Mouse (Mus musculus) cerebellum, adult 11-12 months (tissue): ENCODE results near the gene Hoxb7.

ENCODE experiments used
- DNase-seq: peaks from one replicate; pipeline ENCODE4 v3.0.0; 2022

Hoxb7 gene

DNA sequence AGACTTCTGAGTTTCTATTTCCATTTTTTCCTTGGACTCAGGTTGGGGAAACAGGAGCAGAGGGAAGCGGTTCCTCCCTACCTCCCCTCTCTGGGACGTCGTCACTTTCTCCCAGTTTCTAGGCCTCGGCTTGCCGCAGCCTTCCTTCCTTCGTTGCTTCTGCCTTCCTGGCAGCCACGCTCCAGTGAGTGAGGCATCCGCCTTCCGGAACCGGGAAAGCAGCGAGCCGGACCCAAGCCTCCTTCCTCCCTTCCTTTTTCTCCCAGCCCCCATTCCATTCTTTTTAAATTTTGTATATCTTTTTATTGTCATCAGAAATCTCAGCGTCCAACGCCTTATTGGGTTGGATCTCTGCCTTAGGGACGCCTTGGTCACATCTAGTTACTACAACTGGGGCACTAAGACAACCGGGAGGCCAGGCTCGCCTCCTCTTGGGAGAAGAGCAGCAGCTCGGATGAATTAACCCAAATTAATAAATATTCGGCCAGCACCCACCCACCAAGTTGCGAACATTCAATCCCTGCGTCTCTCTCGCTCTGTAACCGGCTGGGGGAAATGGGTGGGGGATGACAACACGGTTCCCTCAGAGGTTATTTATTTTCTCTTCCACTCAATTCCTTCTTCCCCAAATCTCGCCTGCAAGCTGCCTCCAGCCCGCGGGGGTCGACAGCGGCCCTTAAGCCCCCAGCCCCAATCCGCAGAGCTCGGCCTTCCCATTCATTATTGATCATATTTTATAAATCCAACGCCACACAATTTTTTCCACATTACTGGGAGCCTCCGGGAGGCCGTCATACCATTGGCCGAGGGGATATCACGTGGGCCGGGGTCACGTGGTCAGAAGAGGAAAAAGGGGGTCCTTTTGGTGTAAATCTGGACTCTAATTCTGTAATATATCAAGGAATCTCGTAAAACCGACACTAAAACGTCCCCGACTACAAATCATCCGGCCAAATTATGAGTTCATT, at the start of gene Hoxb7:
Gene Hoxb7 (plus strand): TSS at position 853 of the 968 bp plus-strand sequence.
- no peak for DNase-seq

DNA sequence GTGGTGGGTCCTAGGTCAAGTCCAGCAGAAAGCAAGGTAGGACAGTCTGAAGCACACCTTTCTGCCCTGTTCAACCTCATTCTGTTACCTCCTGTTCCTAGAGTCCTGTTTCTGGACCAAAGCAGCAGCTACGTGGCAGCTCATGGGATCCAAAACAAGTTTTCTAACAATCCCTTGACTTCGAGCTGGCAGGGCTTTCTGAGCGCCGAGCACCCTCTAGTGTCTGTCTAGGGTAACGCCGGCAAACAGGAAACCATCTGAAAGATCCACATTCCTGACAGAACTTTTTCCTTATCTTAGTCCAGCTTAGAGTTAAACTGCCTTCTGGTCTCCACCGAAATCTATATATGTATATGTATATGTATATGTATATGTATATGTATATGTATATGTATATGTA, 46.2 kb upstream of the Hoxb7 start:
- no peak for DNase-seq

DNA sequence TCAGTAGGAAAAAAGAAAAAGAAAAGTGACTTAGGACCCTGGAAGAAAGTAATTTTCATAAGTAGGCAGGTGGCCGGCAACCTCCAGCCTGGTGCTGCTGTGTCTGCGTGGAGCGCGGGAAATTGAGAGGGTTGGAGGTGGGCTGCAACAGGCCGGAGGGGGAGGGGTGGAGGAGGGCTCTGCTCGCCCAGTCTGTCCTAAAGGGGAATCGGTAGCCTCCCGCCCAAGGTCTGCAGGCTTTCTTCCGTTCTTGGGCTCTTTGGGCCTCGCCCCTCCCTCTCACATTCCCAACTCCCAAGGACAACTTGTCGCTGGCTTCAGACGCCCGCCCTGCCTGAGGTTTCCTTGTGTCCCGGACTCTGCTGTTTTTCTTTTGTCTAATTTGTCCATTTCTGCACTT, 35.5 kb upstream of the Hoxb7 start:
- DNase-seq = no peak

DNA sequence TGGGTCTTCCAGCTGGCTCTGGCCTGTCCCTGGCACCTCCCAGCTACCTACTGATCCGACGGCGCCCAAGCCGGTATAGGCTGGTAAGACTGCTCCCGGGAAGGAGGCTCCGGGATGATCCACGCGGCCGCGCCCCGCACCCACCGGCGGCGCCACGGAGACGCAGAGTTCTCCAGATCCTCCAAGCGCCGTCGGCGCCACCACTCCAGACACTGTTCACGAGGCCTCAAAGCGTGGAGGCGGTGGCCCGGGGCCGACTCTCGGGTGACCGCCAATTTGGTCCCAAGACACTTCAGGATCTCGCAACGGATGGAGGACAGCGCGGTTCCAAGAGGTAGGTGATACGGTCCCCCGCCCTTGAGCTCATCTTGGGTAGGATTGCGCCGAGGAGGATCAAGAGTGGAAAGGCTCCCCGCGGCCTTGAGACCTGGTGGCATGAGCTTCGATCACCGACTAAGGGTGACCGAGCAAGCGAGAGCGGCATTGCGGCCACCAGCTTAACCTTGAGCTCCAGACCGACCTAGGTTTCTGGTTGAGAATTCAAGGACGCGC, 34.9 kb upstream of the Hoxb7 start:
- no peak for DNase-seq

DNA sequence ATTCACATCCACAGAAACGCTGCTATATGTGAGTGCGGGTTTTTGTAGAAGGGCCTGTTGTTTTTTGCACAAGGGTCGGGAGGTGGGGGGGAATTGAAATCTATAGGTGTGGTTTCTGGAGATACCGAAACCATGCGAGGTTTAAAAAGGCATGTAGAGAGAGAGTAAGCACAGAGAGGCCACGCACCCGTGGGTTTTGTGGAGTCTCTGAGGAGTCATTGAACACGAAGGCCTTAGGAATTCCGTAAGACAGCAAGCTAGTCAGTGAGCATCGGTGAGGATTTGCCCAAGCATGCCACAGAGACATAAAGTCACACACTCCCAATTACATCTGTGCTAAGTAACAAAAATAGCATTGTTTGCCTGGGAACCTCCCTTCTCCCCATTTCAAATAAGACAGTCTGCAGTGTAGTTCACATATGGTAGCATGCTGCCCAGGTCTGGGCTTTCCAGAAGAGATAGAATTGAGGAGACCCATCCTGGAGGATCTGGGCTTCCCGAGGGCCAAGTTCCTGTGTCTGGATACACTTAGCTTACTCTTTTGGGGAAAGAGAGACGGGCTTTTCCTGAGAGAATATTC, 33.8 kb upstream of the Hoxb7 start:
- no peak for DNase-seq

DNA sequence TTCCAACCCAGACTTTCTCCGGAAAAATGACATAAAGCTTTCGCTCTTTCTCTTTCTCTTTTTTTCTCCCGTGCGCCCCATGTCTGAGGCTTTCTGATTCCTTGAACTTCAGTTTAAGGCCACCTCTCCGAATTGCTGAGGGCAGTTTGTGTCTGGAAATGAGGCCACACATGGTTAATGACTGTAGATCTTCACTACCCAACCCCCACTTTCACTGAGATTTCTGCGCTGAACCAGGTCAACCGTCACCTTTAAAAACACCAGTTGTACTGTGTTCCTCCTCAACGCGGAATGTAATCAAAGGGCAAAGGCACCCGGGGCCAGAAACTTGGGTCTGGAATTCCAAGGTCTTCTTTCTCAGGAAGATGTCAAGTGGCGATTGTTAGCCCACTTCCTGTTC, 32.2 kb upstream of the Hoxb7 start:
- no peak for DNase-seq

DNA sequence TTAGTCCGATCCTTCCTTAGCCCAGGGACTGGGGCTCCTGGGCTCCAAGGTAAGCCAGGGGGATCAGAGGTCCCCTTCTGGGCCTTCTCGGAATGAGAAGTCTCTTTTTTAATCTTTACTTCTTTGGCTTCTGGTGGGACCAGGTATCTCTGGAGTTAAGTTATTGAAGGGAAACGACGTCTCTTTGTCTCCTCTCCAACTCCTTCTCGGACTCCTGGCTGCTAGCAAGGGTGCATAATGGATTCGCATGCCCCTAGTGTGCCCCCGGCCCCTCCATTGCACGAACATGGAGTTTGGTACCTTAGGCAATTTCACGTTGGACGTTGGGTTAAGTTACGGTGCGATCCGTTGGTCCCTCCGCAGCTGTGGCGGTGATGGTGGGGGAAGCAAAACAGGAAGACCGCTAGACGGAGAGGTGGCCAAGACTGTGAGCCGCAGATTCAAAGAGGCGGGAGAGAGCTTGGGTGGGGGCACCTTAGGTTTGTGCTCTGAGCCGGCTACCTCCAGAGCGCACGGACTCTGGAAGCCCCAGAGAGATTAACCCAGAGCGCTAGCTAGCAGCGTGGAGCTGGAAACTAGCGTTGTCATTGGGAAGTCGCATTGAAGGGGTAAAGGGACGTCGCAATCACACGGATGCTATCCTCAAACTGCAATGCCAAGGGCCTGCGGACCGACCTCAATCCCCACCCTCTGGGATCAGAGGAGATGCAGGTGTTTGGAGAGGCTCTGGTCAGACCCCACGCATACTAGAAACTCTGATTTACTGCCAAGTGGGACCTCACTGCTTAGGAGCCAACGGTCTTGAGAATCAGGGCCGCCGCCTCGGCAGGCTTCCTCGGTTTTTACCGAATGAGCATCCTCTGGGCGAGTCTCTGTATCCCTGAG, 31.1 kb upstream of the Hoxb7 start:
- DNase-seq = no peak

DNA sequence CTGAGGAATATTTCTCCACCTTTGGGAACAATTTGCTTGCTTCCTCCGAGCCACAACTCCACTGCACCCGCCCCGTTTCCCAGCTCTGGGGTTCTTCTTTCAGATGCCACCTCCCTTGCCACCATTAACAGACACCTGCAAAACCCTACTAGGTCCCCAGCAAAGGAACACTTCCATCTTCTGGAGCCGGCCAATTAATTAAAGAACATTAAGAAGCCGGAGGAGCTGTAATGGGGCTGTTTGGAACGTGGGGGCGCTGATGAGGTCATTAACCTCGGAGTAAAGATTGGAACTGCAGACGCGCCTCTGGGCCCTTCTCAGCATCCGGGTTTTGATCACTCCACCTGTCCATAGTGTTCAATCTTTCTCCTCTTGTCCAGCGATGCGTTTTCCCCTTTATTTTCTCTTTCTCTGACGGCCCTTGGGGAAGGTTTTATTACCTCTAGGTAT, 30.4 kb upstream of the Hoxb7 start:
- no peak for DNase-seq

DNA sequence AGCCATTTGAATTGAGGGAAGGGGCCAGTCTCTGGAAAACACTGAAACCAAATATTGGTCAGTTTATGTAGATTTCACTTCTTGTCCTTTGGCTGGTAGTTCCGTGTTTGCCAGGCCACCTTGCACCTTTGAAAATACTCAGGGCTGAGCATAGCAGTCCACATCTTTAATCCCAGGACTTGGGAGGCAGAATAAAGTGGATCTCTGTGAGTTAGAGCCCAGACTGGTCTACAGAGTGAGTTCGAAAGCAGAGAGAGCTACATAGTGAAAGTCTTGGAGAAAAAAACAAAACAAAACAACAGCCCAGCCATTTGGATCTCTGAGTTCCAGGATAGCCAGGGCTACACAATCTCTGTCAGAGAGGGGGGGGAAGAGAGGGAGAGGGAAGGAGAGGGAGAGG, 29.3 kb upstream of the Hoxb7 start:
- no peak for DNase-seq

DNA sequence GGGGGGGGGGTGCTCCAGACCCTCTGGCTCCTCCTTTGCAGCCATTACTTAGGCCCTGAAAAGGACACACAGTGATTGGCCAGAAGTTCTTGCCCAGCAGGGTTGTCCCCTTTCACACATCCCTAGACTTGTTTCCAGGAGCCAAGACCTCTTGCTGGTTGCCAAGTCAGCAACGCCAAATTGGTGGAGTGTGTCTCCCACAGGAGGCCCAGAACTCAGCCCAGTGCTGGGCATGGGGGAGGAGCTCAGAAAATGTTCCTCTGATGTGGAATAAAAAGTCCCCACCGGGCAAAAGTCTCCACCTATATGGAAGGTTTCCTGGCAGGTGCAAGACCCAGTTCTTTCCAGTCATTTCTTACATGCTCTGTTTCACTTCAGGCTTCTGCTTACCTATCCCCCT, 27.4 kb upstream of the Hoxb7 start:
- no peak for DNase-seq

DNA sequence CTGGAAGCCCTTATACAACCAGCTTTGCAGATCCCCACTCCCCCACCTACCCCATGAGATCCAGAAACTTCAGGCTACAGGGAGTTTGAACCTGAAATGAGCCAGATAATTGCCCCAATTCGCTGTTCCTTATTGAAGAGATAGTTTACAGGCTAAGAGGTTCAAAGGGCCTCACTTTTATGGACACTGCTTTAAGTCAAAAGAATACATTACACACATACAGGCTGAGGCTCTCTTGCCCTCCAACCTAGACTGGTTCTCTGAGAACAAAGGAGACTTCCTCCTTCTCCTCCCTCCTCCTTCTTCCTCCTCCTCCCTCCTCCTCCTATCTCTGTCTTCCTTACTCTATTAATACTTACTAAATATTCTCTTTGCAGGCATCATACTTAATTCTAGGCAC, 26.9 kb upstream of the Hoxb7 start:
- DNase-seq = no peak

DNA sequence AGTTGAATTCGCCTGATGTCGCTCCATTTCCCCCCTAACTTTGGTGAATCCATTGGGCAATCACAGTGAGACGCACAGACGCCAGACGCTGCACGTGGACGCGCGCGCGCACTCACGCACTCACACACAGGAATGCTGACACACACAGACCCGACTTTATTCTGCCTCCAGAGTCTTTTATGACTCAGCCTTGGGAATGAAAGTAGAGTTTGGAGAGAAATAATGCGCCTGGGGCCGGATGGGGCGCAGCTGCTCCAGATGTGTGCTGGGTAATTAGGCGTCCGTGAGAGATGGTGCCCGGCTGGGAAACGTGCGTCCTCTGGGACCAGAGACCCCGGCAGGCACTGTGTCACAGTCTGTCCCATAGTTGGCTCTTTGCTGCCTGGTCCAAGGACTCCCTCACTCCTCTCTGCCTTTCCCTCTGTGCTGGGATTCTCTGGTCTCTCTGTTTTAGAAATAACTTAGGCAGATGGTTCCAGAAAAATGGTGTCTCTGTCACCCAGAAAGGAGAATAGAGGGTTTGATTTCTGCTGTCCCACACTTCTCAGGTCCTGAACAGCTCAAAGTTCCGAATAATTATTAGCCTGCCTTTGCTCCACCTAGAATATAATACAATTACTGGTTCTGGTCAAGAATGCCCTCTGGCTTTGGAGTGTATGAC, 26.0 kb upstream of the Hoxb7 start:
- no peak for DNase-seq

DNA sequence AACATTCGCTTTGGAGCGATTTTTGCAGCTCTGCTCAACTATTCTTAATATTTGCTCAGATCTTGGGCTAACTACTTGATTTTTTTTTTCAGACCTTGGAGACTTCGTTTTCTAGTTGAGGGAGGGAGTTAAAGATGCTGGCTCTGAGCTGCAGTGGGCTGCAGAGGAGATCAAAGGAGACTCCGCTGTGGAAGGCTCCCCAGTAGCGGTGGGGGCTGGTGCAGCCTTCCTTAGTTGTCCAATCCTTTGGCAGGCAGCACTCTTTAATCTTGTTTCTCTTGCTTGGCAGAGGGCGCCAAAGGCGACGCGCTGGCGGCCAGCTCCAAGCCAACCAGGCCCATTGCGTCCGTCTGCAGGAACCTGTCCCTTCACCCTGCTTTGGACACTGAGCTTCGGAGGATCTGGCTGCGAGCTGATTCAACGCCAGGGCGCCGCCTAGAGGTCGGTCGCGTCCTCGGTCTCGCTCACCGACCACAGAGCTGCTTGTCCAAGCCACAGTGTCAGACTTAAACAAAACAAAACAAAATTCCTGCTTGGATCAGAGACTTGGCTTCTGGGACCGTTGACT, 25.0 kb upstream of the Hoxb7 start:
- DNase-seq = no peak

DNA sequence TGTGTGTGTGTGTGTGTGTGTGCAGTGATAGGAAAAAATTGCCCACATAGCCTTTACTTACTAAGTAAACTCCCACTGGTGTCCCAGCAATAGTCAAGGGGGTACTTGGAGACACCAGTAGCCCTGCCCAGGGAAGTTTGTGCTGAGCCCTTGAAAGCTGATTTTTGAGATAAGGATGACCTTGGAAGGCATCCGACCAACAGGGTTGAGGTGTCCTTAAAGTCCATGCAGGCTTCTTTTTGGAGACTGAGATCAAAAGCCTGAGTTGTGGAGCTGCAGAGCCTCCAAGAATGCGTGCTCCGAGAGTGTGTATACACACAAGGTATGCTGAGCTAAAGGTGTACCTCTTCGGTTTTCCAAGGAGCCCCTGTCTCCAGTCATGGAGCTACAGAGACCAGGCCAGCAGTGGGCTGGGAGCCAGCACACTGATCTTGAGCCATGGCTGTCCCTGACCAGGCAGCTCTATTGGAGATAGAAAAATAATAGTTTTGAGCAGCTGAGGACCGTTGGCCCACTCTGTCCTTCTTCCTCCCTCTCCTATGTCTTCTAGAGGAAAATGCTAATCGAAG, 24.1 kb upstream of the Hoxb7 start:
- DNase-seq = no peak

DNA sequence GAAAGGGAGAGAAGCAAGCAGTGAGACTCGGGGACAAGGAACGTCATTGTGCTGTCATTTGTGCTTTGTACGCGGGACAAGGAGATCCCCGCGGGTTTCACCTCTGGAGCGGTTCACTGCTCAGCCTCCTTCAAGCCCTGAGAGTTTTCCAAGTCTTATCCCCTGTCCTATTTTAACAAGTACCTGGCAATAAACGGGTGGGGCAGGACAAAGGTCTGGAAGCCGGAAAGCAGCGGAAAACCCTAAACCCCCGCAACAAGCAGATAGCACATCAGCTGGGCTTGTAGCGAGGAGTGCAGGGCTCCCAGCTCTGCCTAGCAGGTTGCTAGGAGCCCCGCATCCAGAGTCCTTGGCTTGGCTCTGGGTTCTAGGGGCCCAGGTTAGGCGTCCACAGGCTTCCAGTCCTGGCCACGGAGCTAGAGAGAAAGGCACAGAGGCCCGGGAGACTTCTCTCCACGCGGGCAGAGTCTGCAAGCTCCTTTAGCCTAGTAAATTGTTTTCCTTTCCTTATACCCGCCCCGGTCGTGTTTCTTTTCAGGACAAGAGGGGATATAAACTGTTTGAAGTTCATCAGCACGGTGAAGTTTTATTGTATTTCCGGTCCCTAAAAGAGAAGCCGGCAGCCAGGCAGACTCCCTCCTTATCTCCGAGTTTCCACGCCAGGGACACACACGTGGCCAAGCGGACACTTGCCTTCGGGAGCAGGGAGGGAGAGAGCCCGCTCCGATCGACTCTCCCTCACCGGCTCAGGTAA, 22.6 kb upstream of the Hoxb7 start:
- no peak for DNase-seq

DNA sequence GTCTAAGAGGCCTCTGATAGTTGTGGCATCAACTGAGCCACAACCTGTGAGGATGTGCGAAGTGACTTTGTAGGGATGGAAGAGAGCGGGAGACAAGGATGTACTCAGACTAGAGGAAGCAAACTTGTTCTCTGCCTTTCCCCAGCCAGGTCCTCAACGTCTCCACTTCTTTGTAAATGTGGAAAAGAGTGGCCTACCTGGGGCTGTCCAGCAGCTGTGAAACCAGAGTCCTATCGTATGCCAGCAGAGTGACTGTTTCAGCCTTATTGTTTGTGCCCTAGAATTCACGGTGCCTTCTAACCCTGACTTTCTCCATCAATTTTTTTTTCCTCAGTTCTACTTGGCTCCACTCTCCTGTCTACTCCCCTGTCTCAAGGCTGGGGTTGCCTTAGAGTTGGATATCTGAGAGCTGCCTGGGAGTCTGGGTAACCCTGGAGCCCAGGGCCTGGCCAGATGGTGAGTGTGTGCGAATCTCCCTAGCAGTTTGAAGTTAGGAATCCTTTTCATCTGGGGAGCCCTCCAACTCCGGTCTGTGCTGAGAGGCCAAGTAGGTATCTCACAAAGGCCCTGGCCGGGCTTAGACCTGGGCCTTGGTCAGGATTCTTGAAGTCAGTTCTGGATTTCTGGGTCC, 21.9 kb upstream of the Hoxb7 start:
- DNase-seq = no peak

DNA sequence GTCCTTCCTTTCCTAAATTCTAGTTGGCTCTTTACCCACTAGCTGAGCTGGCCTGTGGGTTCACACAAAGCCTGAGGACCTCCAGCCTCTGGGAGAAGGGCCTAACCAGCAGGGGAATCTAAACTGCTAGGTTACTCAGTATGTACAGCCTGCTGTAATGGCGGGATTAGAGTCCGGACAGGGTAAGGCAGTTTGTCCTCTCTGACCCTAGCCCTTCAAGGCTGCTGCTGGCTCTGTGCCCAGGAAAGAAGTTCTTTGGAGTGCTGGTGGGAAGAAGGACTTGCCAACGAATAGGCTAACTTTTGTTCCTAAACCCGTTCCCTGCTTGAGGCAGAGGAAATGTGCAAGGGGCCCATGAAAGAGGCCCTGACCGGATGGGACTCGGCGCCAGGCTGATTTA, 20.5 kb upstream of the Hoxb7 start:
- DNase-seq = no peak

DNA sequence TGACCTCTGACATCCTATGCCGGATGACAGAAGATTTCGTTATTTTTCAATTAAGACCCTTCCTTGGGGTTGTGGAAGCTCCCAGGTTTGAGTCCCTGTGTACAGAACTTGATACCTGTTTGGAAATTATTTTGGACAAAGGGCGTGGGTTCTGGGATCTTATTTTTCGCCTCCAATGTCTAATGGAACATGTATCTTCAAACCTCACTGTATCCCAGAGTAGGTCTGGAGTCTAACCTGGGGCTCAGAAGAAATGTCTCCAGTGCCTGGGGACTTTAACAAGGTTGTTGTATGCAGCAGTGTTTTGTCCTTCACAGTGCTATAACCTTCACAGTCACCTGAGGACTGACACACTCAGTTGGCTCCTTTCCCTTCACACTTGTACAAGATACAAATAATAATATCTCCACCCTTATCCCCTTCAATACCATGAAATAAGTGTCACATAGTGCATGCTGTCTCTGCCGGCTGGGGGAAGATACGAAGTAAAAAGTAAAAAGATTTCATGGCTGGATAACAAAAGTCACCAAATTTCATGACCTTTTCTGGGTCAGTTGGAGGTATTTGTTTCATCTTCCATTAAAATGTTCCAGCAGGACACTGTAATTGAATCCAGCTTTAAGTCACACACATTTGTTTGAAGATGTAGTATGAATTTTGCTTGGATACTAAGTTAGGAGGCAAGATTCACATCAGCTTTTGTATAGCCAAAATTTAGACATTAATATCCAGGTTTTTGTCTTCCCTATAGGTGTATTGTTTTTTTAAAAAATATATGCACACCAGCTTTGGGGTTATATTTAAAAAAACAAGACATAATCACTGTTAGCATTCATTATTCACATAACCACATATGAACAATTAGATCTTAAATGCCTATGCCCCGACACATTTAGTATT, 19.2 kb upstream of the Hoxb7 start:
- no peak for DNase-seq

DNA sequence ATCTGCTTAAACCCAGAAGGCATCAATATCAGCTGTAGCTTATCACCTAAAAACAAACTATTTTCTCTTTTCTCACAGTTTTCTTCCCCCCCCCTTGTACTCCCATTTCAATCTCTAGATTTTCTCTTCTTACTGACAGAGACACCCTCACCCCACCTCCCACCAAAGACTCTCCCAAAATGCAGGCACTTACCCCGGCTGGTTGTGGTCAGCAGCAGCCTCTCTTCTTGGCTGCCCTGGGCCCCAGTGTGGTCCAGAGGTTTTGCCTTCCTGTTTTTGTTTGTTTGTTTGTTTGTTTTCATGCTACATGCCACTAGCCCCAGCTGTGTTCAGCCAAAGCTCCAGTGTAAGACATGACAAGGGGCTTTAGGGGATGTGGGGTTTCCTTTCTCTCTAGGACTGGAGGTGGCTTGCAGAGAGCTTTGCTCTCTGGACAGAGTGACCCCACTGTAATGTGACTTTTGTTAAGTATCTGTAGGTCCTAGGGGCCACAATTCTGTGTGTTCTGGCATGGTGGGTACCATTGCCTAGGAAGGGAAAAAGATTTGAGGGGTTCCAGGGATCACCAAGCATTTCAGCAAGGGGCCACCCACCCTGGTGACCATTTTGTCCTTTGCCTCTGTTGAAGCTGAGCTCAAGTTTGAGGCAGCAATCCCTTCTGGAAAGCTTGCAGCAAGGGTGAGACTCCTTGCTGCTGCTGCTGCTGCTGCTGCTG, 18.2 kb upstream of the Hoxb7 start:
- no peak for DNase-seq
